Mouse (Mus musculus) intestine, postnatal 0 days (tissue): ENCODE data around the gene Ak5. TPM values are rescaled to one million over a fixed set of nuclear protein-coding genes. Genes with fewer than 3 reads are reported as not detected.

Experiments used
- ATAC-seq: fragments of 200-750 bp; cut with Nextera tagmentation; 2 replicates; pipeline ENCODE4 v1.8.0; 2017; ENCODE audit warnings: mild to moderate bottlenecking, moderate TSS enrichment, moderate library complexity
- H3K27ac ChIP-seq: fragments of 300-500 bp; sonication (generic); 2 replicates; pipeline ENCODE4 v1.5.1; 2014; ENCODE audit warnings: mild to moderate bottlenecking, low read depth, low read length, moderate library complexity
- H3K27me3 ChIP-seq: fragments of 300-500 bp; sonication (generic); replicated peaks from 2 replicates; pipeline ENCODE4 v1.6.1; 2014; ENCODE audit warnings: low read length, mixed read lengths; ENCODE audit not compliant: control insufficient read depth, insufficient read depth
- H3K36me3 ChIP-seq: fragments of 300-500 bp; sonication (generic); 2 replicates; pipeline ENCODE4 v1.6.1; 2014; ENCODE audit warnings: mild to moderate bottlenecking, moderate library complexity; ENCODE audit not compliant: control insufficient read depth, insufficient read depth
- H3K4me1 ChIP-seq: fragments of 300-500 bp; sonication (generic); replicated peaks from 2 replicates; pipeline ENCODE4 v1.6.1; 2014; ENCODE audit warnings: antibody characterized with exemption, low read length, mixed read lengths; ENCODE audit not compliant: control insufficient read depth, insufficient read depth
- H3K4me2 ChIP-seq: fragments of 300-500 bp; sonication (generic); replicated peaks from 2 replicates; pipeline ENCODE4 v1.6.1; 2014; ENCODE audit warnings: low read depth, mild to moderate bottlenecking, moderate library complexity
- H3K4me3 ChIP-seq: fragments of 300-500 bp; sonication (generic); 2 replicates; pipeline ENCODE4 v1.5.1; 2014; ENCODE audit warnings: low read depth, low read length
- H3K9ac ChIP-seq: fragments of 300-500 bp; sonication (generic); 2 replicates; pipeline ENCODE4 v1.6.1; 2014; ENCODE audit warnings: mild to moderate bottlenecking, low read depth, low read length
- H3K9me3 ChIP-seq: fragments of 300-500 bp; sonication (generic); 2 replicates; pipeline ENCODE4 v1.6.1; 2016; ENCODE audit warnings: mixed run types; ENCODE audit not compliant: control insufficient read depth
- CTCF ChIP-seq: sonication (generic); IDR thresholded peaks from 2 replicates; pipeline ENCODE4 v1.5.1; 2016; ENCODE audit warnings: low read depth, mild to moderate bottlenecking, control low read depth, antibody characterized with exemption, moderate library complexity
- WGBS: fragments of 180-500 bp; shearing (Covaris S2); extraction: QIAGEN DNeasy Blood & Tissue Kit; methylation state at CpG from one replicate; pipeline ENCODE4 v1.1.7; 2014; 5-methylcytosine and 5-hydroxymethylcytosine counted together
- polyA plus RNA-seq: library from polyadenylated mRNA; unstranded; fragments of >200 nt; fragmentation: Nextera tagmentation; extraction: Ambion mirVana; gene quantifications from 2 replicates; pipeline ENCODE4 v1.2.1, GENCODE M21; 2015

Ak5 gene
- polyA plus RNA-seq, 1 experiment from 2014 or later: 0.33 TPM

- 93% methylated on average over 6 of the region's 6 CpGs for WGBS
- no peak overlapping the region for H3K27ac ChIP-seq
- no peak overlapping the region for H3K4me2 ChIP-seq
- H3K9ac ChIP-seq: no peak overlapping the region
- no peaks in the 10 kb centered on the region for H3K9me3 ChIP-seq
- no peaks in the 10 kb centered on the region for H3K27me3 ChIP-seq
- no peaks in the 10 kb centered on the region for H3K4me1 ChIP-seq
- H3K4me3 ChIP-seq: no peak overlapping the region
- H3K36me3 ChIP-seq: no peaks in the 10 kb centered on the region
- TF ChIP-seq CTCF: no peak
- ATAC-seq: no peak
Measured at GRCm38 (mm10) chr3:152480336-152480735, 187.8 kb downstream of the Ak5 start.

GRCm38 (mm10) chr3:152478599-152479435 lies 189.3 kb downstream of the Ak5 start:
- Histone ChIP-seq H3K36me3 (no peaks in the 10 kb centered on the region), H3K4me1 (no peaks in the 10 kb centered on the region), H3K27ac (0 out of 2 replicates have a peak overlapping the region, but pooled peaks have one; percentile 4), H3K4me3 (peak overlapping the region; percentile 39), H3K27me3 (no peaks in the 10 kb centered on the region), H3K4me2 (peak overlapping the region; percentile 82), H3K9ac (peak overlapping the region; percentile 49), H3K9me3 (no peaks in the 10 kb centered on the region)
- 3% methylated on average over 12 of the region's 16 CpGs for WGBS
- peak; percentile 69 for ATAC-seq
- TF ChIP-seq CTCF: no peak

- under 1% methylated on average over 23 of the region's 23 CpGs for WGBS
Measured at GRCm38 (mm10) chr3:152477796-152478527, 190.2 kb downstream of the Ak5 start.

GRCm38 (mm10) chr3:152475894-152476293 lies 192.3 kb downstream of the Ak5 start:
- H3K36me3 ChIP-seq: no peaks in the 10 kb centered on the region
- H3K4me1 ChIP-seq: no peaks in the 10 kb centered on the region
- H3K27me3 ChIP-seq: no peaks in the 10 kb centered on the region
- no peaks in the 10 kb centered on the region for H3K9me3 ChIP-seq
- no peak overlapping the region for H3K9ac ChIP-seq
- no peak overlapping the region for H3K4me2 ChIP-seq
- H3K27ac ChIP-seq: no peak overlapping the region
- TF ChIP-seq CTCF: no peak
- H3K4me3 ChIP-seq: no peak overlapping the region
- no peak for ATAC-seq
- 91% methylated on average over 3 of the region's 3 CpGs for WGBS

More at GRCm38 (mm10) chr3:152477796-152478527, 190.2 kb downstream of the Ak5 start:
- ATAC-seq: peak; percentile 77
- H3K36me3 ChIP-seq: no peaks in the 10 kb centered on the region
- H3K27ac ChIP-seq: 0 out of 2 replicates have a peak overlapping the region, but pooled peaks have one; percentile 4
- no peaks in the 10 kb centered on the region for H3K9me3 ChIP-seq
- no peaks in the 10 kb centered on the region for H3K27me3 ChIP-seq
- no peaks in the 10 kb centered on the region for H3K4me1 ChIP-seq
- peak overlapping the region; percentile 39 for H3K4me3 ChIP-seq
- peak overlapping the region; percentile 49 for H3K9ac ChIP-seq
- TF ChIP-seq CTCF: peak; percentile 88
- H3K4me2 ChIP-seq: peak overlapping the region; percentile 82

GRCm38 (mm10) chr3:152475278-152475669 lies 192.9 kb downstream of the Ak5 start:
- Histone ChIP-seq H3K4me2 (no peak overlapping the region), H3K9me3 (no peaks in the 10 kb centered on the region), H3K36me3 (no peaks in the 10 kb centered on the region), H3K27ac (no peak overlapping the region), H3K27me3 (no peaks in the 10 kb centered on the region), H3K9ac (no peak overlapping the region), H3K4me1 (no peaks in the 10 kb centered on the region), H3K4me3 (no peak overlapping the region)
- ATAC-seq: no peak
- 93% methylated on average over 1 of the region's 1 CpGs for WGBS
- TF ChIP-seq CTCF: no peak

- H3K27ac ChIP-seq: no peak overlapping the region
- H3K9ac ChIP-seq: no peak overlapping the region
- TF ChIP-seq CTCF: peak; percentile 90
- H3K4me2 ChIP-seq: no peak overlapping the region
- H3K36me3 ChIP-seq: no peaks in the 10 kb centered on the region
- no peak overlapping the region for H3K4me3 ChIP-seq
- WGBS: 61% methylated on average over 15 of the region's 15 CpGs
- H3K4me1 ChIP-seq: no peaks in the 10 kb centered on the region
- no peaks in the 10 kb centered on the region for H3K27me3 ChIP-seq
- H3K9me3 ChIP-seq: no peaks in the 10 kb centered on the region
- no peak for ATAC-seq
Measured at GRCm38 (mm10) chr3:152474582-152475277, 193.4 kb downstream of the Ak5 start.
